Mouse (Mus musculus): ENCODE results near the gene Zfp148. TPM values are rescaled to one million over a fixed set of nuclear protein-coding genes. Genes with fewer than 3 reads are reported as not detected.
"Not testable (repeated sequence)": the region's sequence is repeated elsewhere in the genome, so short reads cannot be mapped to it uniquely, and the experiment has no call there.

Zfp148 gene
- polyA plus RNA-seq (2012; rRNA removed): 6.5 and 11.7 TPM in 2 replicates

GRCm38 (mm10) chr16:33379944-33380881 lies at the start of gene Zfp148:
Zfp148 (plus strand) TSS chr16:33380836.
- WGBS: 1% methylated on average over 50 of the region's 50 CpGs
- not testable (repeated sequence) for DNase-seq (ENCODE audit: low read depth, low spot score)

- no peak for DNase-seq (ENCODE audit: low read depth, low spot score)
- 56% methylated on average over 14 of the region's 14 CpGs for WGBS
Observed at GRCm38 (mm10) chr16:33333015-33333414, 47.6 kb upstream of the Zfp148 start.

- under 1% methylated on average over 8 of the region's 8 CpGs for WGBS
- DNase-seq (ENCODE audit: low read depth, low spot score): peak; percentile 42
Observed at GRCm38 (mm10) chr16:33337177-33337576, 43.5 kb upstream of the Zfp148 start.

GRCm38 (mm10) chr16:33337681-33338080 lies 43.0 kb upstream of the Zfp148 start:
- DNase-seq (ENCODE audit: low read depth, low spot score): no peak
- 60% methylated on average over 10 of the region's 10 CpGs for WGBS

- 50% methylated on average over 4 of the region's 4 CpGs for WGBS
- no peak for DNase-seq (ENCODE audit: low read depth, low spot score)
Observed at GRCm38 (mm10) chr16:33338492-33338891, 42.1 kb upstream of the Zfp148 start.

GRCm38 (mm10) chr16:33339476-33339875 lies 41.2 kb upstream of the Zfp148 start:
- no peak for DNase-seq (ENCODE audit: low read depth, low spot score)
- WGBS: 76% methylated on average over 2 of the region's 2 CpGs

- no peak for DNase-seq (ENCODE audit: low read depth, low spot score)
- WGBS: 93% methylated on average over 1 of the region's 1 CpGs
Observed at GRCm38 (mm10) chr16:33342356-33342755, 38.3 kb upstream of the Zfp148 start.

- no peak for DNase-seq (ENCODE audit: low read depth, low spot score)
- whole genome bisulfite sequencing: 77% methylated on average over 5 of the region's 5 CpGs
Observed at GRCm38 (mm10) chr16:33343106-33343505, 37.5 kb upstream of the Zfp148 start.

- no peak for DNase-seq (ENCODE audit: low read depth, low spot score)
- 77% methylated on average over 7 of the region's 7 CpGs for WGBS
Observed at GRCm38 (mm10) chr16:33343601-33344000, 37.0 kb upstream of the Zfp148 start.

- DNase-seq (ENCODE audit: low read depth, low spot score): no peak
- 58% methylated on average over 9 of the region's 9 CpGs for WGBS
Observed at GRCm38 (mm10) chr16:33344379-33344778, 36.3 kb upstream of the Zfp148 start.

GRCm38 (mm10) chr16:33344875-33345274 lies 35.8 kb upstream of the Zfp148 start:
- WGBS: 51% methylated on average over 4 of the region's 4 CpGs
- no peak for DNase-seq (ENCODE audit: low read depth, low spot score)

- 57% methylated on average over 3 of the region's 3 CpGs for WGBS
- DNase-seq (ENCODE audit: low read depth, low spot score): no peak
Observed at GRCm38 (mm10) chr16:33346376-33346775, 34.3 kb upstream of the Zfp148 start.

GRCm38 (mm10) chr16:33347134-33347533 lies 33.5 kb upstream of the Zfp148 start:
- DNase-seq (ENCODE audit: low read depth, low spot score): no peak
- WGBS: 74% methylated on average over 5 of the region's 5 CpGs

- DNase-seq (ENCODE audit: low read depth, low spot score): no peak
- whole genome bisulfite sequencing: 51% methylated on average over 6 of the region's 6 CpGs
Observed at GRCm38 (mm10) chr16:33357805-33358204, 22.8 kb upstream of the Zfp148 start.

GRCm38 (mm10) chr16:33365772-33366171 lies 14.9 kb upstream of the Zfp148 start:
- no peak for DNase-seq (ENCODE audit: low read depth, low spot score)
- 51% methylated on average over 6 of the region's 6 CpGs for WGBS

- no peak for DNase-seq (ENCODE audit: low read depth, low spot score)
- WGBS: 48% methylated on average over 3 of the region's 3 CpGs
Observed at GRCm38 (mm10) chr16:33368632-33369031, 12.0 kb upstream of the Zfp148 start.

GRCm38 (mm10) chr16:33370836-33371235 lies 9.8 kb upstream of the Zfp148 start:
- no peak for DNase-seq (ENCODE audit: low read depth, low spot score)
- 62% methylated on average over 6 of the region's 6 CpGs for WGBS

GRCm38 (mm10) chr16:33372611-33373010 lies 8.0 kb upstream of the Zfp148 start:
- DNase-seq (ENCODE audit: low read depth, low spot score): no peak
- 55% methylated on average over 5 of the region's 5 CpGs for WGBS

GRCm38 (mm10) chr16:33373326-33373725 lies 7.3 kb upstream of the Zfp148 start:
- DNase-seq (ENCODE audit: low read depth, low spot score): no peak
- WGBS: 95% methylated on average over 2 of the region's 2 CpGs

GRCm38 (mm10) chr16:33376266-33376665 lies 4.4 kb upstream of the Zfp148 start:
- 75% methylated on average over 5 of the region's 5 CpGs for WGBS

GRCm38 (mm10) chr16:33379219-33379943 lies 1.3 kb upstream of the Zfp148 start:
- DNase-seq (ENCODE audit: low read depth, low spot score): no peak
- 29% methylated on average over 6 of the region's 6 CpGs for WGBS

More at GRCm38 (mm10) chr16:33376266-33376665, 4.4 kb upstream of the Zfp148 start:
- DNase-seq (ENCODE audit: low read depth, low spot score): no peak

Measured in large intestine, adult 2 months (tissue).